Mouse (Mus musculus): ENCODE results near the gene Pcid2. TPM values are rescaled to one million over a fixed set of nuclear protein-coding genes. Genes with fewer than 3 reads are reported as not detected.
"Not testable (repeated sequence)": the region's sequence is repeated elsewhere in the genome, so short reads cannot be mapped to it uniquely, and the experiment has no call there.

Gene Pcid2
- polyA plus RNA-seq, 1 experiment from 2014 or later = 52.9 TPM

GRCm38 (mm10) chr8:13075579-13075978 is 29.7 kb downstream of the Pcid2 start:
- 95% methylated on average over 1 of the region's 1 CpGs for WGBS
- not testable (repeated sequence) for ATAC-seq (ENCODE audit: insufficient number of reproducible peaks, insufficient read depth, low FRiP score, low TSS enrichment); H3K4me1 ChIP-seq; H3K9me3 ChIP-seq; H3K9ac ChIP-seq; H3K27me3 ChIP-seq; H3K27ac ChIP-seq; H3K4me2 ChIP-seq (replicated peaks); H3K4me3 ChIP-seq
- H3K36me3 ChIP-seq = peaks cover 72% of the 10 kb centered on the region

GRCm38 (mm10) chr8:13075044-13075443 is 30.2 kb downstream of the Pcid2 start:
- H3K4me2 ChIP-seq (replicated peaks) = no peak overlapping the region
- no peak for ATAC-seq (ENCODE audit: insufficient number of reproducible peaks, insufficient read depth, low FRiP score, low TSS enrichment)
- H3K4me1 ChIP-seq = no peaks in the 10 kb centered on the region
- H3K27ac ChIP-seq = no peak overlapping the region
- H3K27me3 ChIP-seq = no peaks in the 10 kb centered on the region
- 93% methylated on average over 8 of the region's 8 CpGs for WGBS
- H3K4me3 ChIP-seq = no peak overlapping the region
- H3K9me3 ChIP-seq = no peaks in the 10 kb centered on the region
- H3K36me3 ChIP-seq = peaks cover 67% of the 10 kb centered on the region
- no peak overlapping the region for H3K9ac ChIP-seq

GRCm38 (mm10) chr8:13073255-13073654 is 32.0 kb downstream of the Pcid2 start:
- no peaks in the 10 kb centered on the region for H3K9me3 ChIP-seq
- no peak overlapping the region for H3K4me3 ChIP-seq
- H3K27me3 ChIP-seq = no peaks in the 10 kb centered on the region
- WGBS = 94% methylated on average over 11 of the region's 11 CpGs
- ATAC-seq (ENCODE audit: insufficient number of reproducible peaks, insufficient read depth, low FRiP score, low TSS enrichment) = no peak
- H3K9ac ChIP-seq = no peak overlapping the region
- no peak overlapping the region for H3K27ac ChIP-seq
- peaks cover 49% of the 10 kb centered on the region for H3K36me3 ChIP-seq
- no peaks in the 10 kb centered on the region for H3K4me1 ChIP-seq
- H3K4me2 ChIP-seq (replicated peaks) = no peak overlapping the region

GRCm38 (mm10) chr8:13063112-13063511 is 42.1 kb downstream of the Pcid2 start:
- Histone ChIP-seq H3K9me3 (no peaks in the 10 kb centered on the region), H3K4me3 (no peak overlapping the region), H3K4me2 (replicated peaks) (no peak overlapping the region), H3K4me1 (no peaks in the 10 kb centered on the region; the same call in 1 of the 2 replicates), H3K36me3 (no peaks in the 10 kb centered on the region), H3K27ac (no peak overlapping the region), H3K9ac (no peak overlapping the region), H3K27me3 (no peaks in the 10 kb centered on the region)
- 65% methylated on average over 16 of the region's 16 CpGs for WGBS
- ATAC-seq (ENCODE audit: insufficient number of reproducible peaks, insufficient read depth, low FRiP score, low TSS enrichment) = no peak

GRCm38 (mm10) chr8:13060441-13061150 is 44.7 kb downstream of the Pcid2 start, which contains the start of gene Proz:
Proz (plus strand) TSS chr8:13060914.
- 80% methylated on average over 17 of the region's 17 CpGs for WGBS
- ATAC-seq (ENCODE audit: insufficient number of reproducible peaks, insufficient read depth, low FRiP score, low TSS enrichment) = no peak

GRCm38 (mm10) chr8:13057351-13057750 is 47.9 kb downstream of the Pcid2 start:
- ATAC-seq (ENCODE audit: insufficient number of reproducible peaks, insufficient read depth, low FRiP score, low TSS enrichment) = no peak
- H3K4me1 ChIP-seq = 0 out of 2 replicates have a peak, but pooled peaks cover 5% of the 10 kb centered on the region
- no peaks in the 10 kb centered on the region for H3K36me3 ChIP-seq
- H3K4me3 ChIP-seq = no peak overlapping the region
- no peak overlapping the region for H3K27ac ChIP-seq
- no peaks in the 10 kb centered on the region for H3K27me3 ChIP-seq
- H3K9ac ChIP-seq = no peak overlapping the region
- no peaks in the 10 kb centered on the region for H3K9me3 ChIP-seq
- no peak overlapping the region for H3K4me2 ChIP-seq (replicated peaks)
- WGBS = 82% methylated on average over 4 of the region's 4 CpGs

More at GRCm38 (mm10) chr8:13060441-13061150, 44.7 kb downstream of the Pcid2 start, which contains the start of gene Proz:
- no peak within 1 kb of the TSS for H3K4me2 ChIP-seq (replicated peaks)
- no peak within 1 kb of the TSS for H3K9ac ChIP-seq
- H3K36me3 ChIP-seq = no peaks in the 10 kb centered on the region
- H3K4me3 ChIP-seq = no peak within 1 kb of the TSS
- no peaks in the 10 kb centered on the region for H3K9me3 ChIP-seq
- H3K27ac ChIP-seq = no peak within 1 kb of the TSS
- H3K4me1 ChIP-seq = peaks cover 5% of the 10 kb centered on the region; the same call in 1 of the 2 replicates
- no peaks in the 10 kb centered on the region for H3K27me3 ChIP-seq

GRCm38 (mm10) chr8:13050550-13050949 is 54.7 kb downstream of the Pcid2 start:
- H3K27me3 ChIP-seq = no peaks in the 10 kb centered on the region
- ATAC-seq (ENCODE audit: insufficient number of reproducible peaks, insufficient read depth, low FRiP score, low TSS enrichment) = no peak
- H3K4me2 ChIP-seq (replicated peaks) = no peak overlapping the region
- H3K36me3 ChIP-seq = no peaks in the 10 kb centered on the region
- no peaks in the 10 kb centered on the region for H3K9me3 ChIP-seq
- no peak overlapping the region for H3K4me3 ChIP-seq
- H3K9ac ChIP-seq = no peak overlapping the region
- WGBS = 79% methylated on average over 10 of the region's 10 CpGs
- no peak overlapping the region for H3K27ac ChIP-seq
- no peaks in the 10 kb centered on the region for H3K4me1 ChIP-seq

- WGBS = 62% methylated on average over 5 of the region's 5 CpGs
- Histone ChIP-seq H3K9ac (no peak overlapping the region), H3K9me3 (no peaks in the 10 kb centered on the region), H3K4me3 (no peak overlapping the region), H3K4me1 (no peaks in the 10 kb centered on the region), H3K27ac (no peak overlapping the region), H3K27me3 (no peaks in the 10 kb centered on the region), H3K36me3 (no peaks in the 10 kb centered on the region), H3K4me2 (replicated peaks) (no peak overlapping the region)
- no peak for ATAC-seq (ENCODE audit: insufficient number of reproducible peaks, insufficient read depth, low FRiP score, low TSS enrichment)
These were observed 57.6 kb downstream of the Pcid2 start for GRCm38 (mm10) chr8:13047652-13048051.

- Histone ChIP-seq H3K4me2 (replicated peaks) (no peak overlapping the region), H3K36me3 (no peaks in the 10 kb centered on the region), H3K4me1 (no peaks in the 10 kb centered on the region), H3K4me3 (no peak overlapping the region), H3K9ac (no peak overlapping the region), H3K9me3 (no peaks in the 10 kb centered on the region), H3K27ac (no peak overlapping the region), H3K27me3 (no peaks in the 10 kb centered on the region)
- no peak for ATAC-seq (ENCODE audit: insufficient number of reproducible peaks, insufficient read depth, low FRiP score, low TSS enrichment)
- WGBS = 80% methylated on average over 4 of the region's 4 CpGs
These were observed 63.8 kb downstream of the Pcid2 start for GRCm38 (mm10) chr8:13041459-13041858.

- no peak overlapping the region for H3K9ac ChIP-seq
- no peak for ATAC-seq (ENCODE audit: insufficient number of reproducible peaks, insufficient read depth, low FRiP score, low TSS enrichment)
- no peak overlapping the region for H3K4me2 ChIP-seq (replicated peaks)
- no peaks in the 10 kb centered on the region for H3K36me3 ChIP-seq
- no peak overlapping the region for H3K4me3 ChIP-seq
- 91% methylated on average over 6 of the region's 6 CpGs for WGBS
- no peaks in the 10 kb centered on the region for H3K27me3 ChIP-seq
- H3K27ac ChIP-seq = no peak overlapping the region
- H3K9me3 ChIP-seq = no peaks in the 10 kb centered on the region
- H3K4me1 ChIP-seq = no peaks in the 10 kb centered on the region
These were observed 66.2 kb downstream of the Pcid2 start for GRCm38 (mm10) chr8:13039054-13039453.

- no peak overlapping the region for H3K27ac ChIP-seq
- no peak overlapping the region for H3K9ac ChIP-seq
- 51% methylated on average over 5 of the region's 5 CpGs for WGBS
- H3K4me3 ChIP-seq = no peak overlapping the region
- H3K4me2 ChIP-seq (replicated peaks) = no peak overlapping the region
- no peaks in the 10 kb centered on the region for H3K4me1 ChIP-seq
- no peak for ATAC-seq (ENCODE audit: insufficient number of reproducible peaks, insufficient read depth, low FRiP score, low TSS enrichment)
- no peaks in the 10 kb centered on the region for H3K36me3 ChIP-seq
- H3K27me3 ChIP-seq = no peaks in the 10 kb centered on the region
- H3K9me3 ChIP-seq = no peaks in the 10 kb centered on the region
These were observed 67.7 kb downstream of the Pcid2 start for GRCm38 (mm10) chr8:13037569-13037968.

GRCm38 (mm10) chr8:13037015-13037414 is 68.2 kb downstream of the Pcid2 start, which contains the start of gene F10:
F10 (plus strand) TSS chr8:13037308.
- H3K27me3 ChIP-seq = no peaks in the 10 kb centered on the region
- ATAC-seq (ENCODE audit: insufficient number of reproducible peaks, insufficient read depth, low FRiP score, low TSS enrichment) = no peak
- no peaks in the 10 kb centered on the region for H3K4me1 ChIP-seq
- no peak within 1 kb of the TSS for H3K27ac ChIP-seq
- H3K4me3 ChIP-seq = no peak within 1 kb of the TSS
- no peaks in the 10 kb centered on the region for H3K36me3 ChIP-seq
- no peaks in the 10 kb centered on the region for H3K9me3 ChIP-seq
- 60% methylated on average over 7 of the region's 7 CpGs for WGBS
- no peak within 1 kb of the TSS for H3K4me2 ChIP-seq (replicated peaks)
- no peak within 1 kb of the TSS for H3K9ac ChIP-seq

Measured in embryonic facial prominence, embryonic 12.5 days (tissue).